Mouse (Mus musculus): ENCODE results near the gene Polr2g.
A peak's percentile ranks its signal among the peaks of the same experiment; 100 is the strongest.
"Not testable (repeated sequence)": the region's sequence is repeated elsewhere in the genome, so short reads cannot be mapped to it uniquely, and the experiment has no call there.

Gene Polr2g

GRCm38 (mm10) chr19:8798264-8798946, at the start of gene Polr2g:
TSS of gene Polr2g (minus strand) at chr19:8798577.
- DNase-seq (ENCODE audit: low spot score): peak; percentile 90

DNA sequence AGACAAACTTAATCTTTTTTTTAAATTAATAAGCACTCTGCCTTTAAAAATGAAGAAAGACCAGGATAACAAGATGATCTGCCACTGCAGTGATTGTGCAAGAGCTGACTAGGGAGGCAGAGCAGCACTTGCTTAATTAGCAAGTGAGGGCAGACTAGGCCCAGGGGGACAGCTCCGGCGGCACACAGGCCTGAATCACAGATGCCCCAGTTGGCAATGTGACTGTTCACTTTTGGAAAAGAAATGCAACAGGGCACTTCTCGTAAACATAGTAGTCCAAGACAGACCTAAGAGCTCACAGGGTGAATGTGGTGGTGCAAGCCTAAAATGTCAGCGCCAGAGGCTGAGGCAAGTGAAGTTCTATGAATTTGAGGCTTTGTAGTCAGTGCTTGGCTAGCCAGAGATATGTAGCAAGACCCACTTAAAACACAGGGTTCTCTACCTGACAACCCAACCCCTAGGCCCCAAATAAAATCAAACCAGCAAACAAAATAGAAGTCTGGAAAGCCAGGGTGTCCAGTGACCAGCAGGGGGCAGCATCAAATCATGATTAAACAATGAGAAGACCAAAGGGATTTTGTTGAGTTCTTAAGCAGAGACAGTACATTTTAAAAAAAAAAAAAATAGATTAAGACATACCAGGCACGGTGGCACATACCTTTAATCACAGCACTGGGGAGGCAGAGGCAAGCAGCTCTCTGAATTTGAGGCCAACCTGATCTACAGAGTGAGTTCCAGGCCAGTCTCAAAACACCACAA, 46.2 kb upstream of the Polr2g start:
- peak; percentile 87 for DNase-seq (ENCODE audit: low spot score)

DNA sequence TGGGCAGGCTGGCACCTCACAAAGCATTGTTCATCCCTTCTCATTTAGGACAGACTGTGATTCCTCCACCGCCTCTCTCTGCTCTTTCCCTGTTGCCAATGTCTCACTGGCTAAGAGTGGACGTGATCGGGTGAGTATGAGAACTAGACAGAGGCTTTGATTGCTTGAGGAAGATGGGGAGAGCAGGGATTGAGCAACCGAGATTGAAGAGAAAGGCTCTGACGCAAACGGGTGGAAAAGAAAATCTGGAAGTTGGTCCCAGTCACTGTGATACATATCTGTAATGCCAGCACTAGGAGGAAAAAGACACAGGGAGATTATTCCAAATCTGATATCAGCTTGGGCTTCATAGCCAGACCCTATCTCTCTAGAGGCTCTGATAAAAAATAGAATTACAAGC, 44.6 kb upstream of the Polr2g start:
- DNase-seq (ENCODE audit: low spot score): no peak

GRCm38 (mm10) chr19:8841012-8841411, 42.6 kb upstream of the Polr2g start:
- no peak for DNase-seq (ENCODE audit: low spot score)

DNA sequence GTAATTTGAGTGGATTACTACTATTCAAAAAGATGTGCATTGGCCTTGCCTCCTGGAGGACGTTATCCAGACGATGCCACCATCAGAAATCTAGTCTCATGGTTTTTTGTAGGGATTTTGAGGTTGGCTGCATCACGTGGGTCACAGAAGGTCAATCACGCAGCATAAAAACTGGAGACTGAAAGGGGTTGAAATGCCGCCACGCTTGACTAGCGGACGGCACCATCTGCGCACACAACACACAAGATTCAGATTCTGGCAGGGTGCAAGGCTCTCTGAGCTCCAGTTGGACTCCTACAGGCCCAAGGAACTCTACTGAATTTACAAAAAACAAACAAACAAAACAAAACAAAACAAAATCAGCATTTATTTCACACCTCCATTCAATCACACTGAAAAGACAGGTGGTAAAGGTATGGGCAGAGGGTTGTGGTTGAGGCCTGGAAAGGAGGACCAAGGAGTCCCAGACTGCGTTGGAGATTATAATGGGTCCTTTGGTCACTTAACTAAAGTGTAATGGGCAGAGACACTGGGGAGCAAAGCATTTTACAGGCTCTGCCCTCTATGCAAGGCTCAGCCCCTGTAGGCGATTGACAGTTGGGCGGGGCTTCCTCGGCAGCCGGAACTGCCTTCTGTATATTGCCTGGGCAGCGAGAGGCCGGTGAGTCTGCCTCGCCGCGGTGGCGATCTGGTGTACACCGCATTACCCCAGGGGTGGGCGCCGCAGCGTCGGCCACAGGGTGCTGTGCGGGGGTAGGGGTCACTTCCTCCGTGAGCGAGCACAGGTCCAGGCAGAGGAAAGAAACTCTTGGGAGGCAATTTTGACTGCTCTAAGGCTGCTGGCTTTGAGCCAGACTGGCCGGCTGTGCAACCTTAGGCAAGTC, 41.8 kb upstream of the Polr2g start:
- DNase-seq (ENCODE audit: low spot score): peak; percentile 79

DNA sequence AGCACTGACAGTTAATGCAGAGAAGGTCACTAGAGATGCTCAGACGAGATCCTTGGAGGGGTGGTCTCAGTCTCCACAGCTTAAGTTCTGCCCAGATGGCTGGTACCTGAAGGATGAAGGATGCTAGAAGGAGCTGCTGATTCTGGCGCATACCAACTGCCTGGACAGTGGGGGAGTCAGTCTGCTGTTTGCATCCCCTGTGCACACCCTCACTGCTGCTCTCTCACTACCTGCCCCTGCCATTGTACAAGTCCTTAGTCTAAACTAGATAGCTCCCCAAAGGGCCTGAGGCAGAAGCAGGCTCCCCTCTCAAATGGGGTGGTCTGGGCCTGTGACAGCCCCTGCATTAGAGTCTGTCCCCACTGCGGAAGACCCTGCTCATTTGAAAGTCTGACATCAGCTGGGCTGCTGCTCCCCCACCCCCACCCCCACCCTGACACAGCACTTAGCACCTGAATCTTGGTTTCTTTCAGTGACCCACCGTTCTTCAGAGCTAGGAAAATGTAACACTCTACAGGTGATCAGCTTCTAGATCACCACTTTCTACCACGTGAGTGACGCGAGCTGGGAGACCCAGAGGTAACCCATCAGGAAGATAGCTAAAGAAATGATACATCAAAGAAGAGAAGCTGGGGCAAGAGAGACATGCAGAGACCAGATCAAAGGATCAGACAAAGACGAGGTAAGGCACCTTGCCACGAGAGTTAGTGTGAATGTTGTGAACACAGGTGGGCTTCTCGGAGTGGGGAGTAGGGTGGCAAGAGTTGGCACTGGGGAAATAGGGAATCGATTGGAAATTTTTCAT, 40.9 kb upstream of the Polr2g start, which contains the start of gene Gng3:
Gng3 (minus strand) TSS at position 92 of the 805 bp plus-strand sequence.
- no peak for DNase-seq (ENCODE audit: low spot score)

- DNase-seq (ENCODE audit: low spot score): peak; percentile 42
These were observed 39.8 kb upstream of the Polr2g start for GRCm38 (mm10) chr19:8838041-8838730.

DNA sequence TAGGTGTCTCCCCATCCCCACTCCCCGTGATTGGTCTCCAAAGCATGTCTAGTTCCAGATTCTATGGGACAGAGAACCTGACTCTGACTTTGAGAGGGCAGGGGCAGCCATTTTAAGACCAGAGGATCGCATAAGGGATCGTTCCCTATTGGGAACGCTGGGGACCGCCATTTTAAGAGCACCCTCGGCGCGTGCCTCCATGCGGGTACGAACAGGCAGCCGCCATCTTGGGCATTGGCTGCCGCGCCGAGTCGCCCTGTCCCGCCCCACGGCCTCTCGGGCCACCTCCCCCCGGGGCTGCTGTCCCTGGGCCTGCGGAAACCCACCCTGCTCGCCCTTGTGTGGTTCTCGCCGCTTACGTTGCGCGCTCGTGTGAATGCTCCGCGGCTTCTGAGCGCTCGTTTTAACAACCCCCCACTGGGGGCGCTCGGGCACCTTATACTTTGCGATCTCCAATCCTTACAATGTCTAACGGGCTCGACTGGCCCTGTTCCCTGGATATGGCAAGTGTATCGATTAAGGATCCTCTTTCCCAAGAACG, 38.9 kb upstream of the Polr2g start, which contains the start of gene Bscl2:
Bscl2 (plus strand) TSS at position 217 of the 541 bp plus-strand sequence.
- peak; percentile 79 for DNase-seq (ENCODE audit: low spot score)

GRCm38 (mm10) chr19:8836327-8836726, 38.0 kb upstream of the Polr2g start:
- DNase-seq (ENCODE audit: low spot score): not testable (repeated sequence)

GRCm38 (mm10) chr19:8832971-8833370, 34.6 kb upstream of the Polr2g start:
- DNase-seq (ENCODE audit: low spot score): no peak

GRCm38 (mm10) chr19:8831262-8831661, 32.9 kb upstream of the Polr2g start:
- DNase-seq (ENCODE audit: low spot score): no peak

GRCm38 (mm10) chr19:8830664-8831063, 32.3 kb upstream of the Polr2g start:
- DNase-seq (ENCODE audit: low spot score): no peak

GRCm38 (mm10) chr19:8829660-8830059, 31.3 kb upstream of the Polr2g start, which contains the start of gene AC129217.1:
TSS of gene AC129217.1 (plus strand) at chr19:8829773.
- no peak for DNase-seq (ENCODE audit: low spot score)

DNA sequence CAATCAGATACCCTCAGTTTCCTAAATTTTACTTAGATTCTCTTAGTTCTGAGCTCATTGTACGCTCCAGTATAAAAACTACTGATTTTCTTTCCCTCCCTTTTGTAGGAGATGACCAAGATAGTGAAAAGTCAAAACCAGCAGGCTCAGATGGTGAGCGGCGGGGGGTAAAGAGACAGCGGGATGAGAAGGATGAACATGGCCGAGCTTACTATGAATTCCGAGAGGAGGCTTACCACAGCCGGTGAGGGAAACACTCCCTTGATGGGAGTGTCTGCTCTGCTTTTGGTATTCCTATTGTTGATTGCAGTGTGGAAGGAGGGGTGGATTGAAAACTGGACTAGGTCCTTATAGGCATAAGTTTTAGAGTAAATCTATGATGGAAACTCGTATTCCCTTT, 24.3 kb upstream of the Polr2g start:
- DNase-seq (ENCODE audit: low spot score): no peak

DNA sequence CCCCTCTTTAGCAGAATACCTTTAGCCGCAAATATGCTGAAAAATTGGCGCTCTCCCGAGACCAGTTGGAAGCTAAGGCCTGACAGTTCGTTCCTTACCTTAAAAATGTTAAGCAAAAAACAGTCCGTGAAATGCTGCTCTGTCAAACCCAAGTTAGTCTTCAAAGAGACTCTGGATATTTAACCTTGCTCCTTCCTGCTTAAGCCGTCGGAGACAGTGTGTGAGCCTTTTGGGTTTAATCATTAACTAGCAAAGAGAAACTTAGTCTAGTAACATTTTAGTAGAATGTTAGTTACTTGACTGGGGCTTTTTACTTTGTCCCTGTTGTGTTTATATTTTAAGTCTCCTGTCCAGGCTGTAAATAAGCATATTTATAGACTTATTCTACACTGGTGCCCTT, 22.8 kb upstream of the Polr2g start:
- DNase-seq (ENCODE audit: low spot score): no peak

- DNase-seq (ENCODE audit: low spot score): no peak
These were observed 22.1 kb upstream of the Polr2g start for GRCm38 (mm10) chr19:8820424-8820956.

GRCm38 (mm10) chr19:8819596-8820423, 21.4 kb upstream of the Polr2g start, which contains the start of gene Hnrnpul2:
TSS of gene Hnrnpul2 (plus strand) at chr19:8820010.
- DNase-seq (ENCODE audit: low spot score): peak; percentile 99

GRCm38 (mm10) chr19:8818801-8819595, 20.6 kb upstream of the Polr2g start, which contains the start of gene Ttc9c:
TSS of gene Ttc9c (minus strand) at chr19:8819333.
- DNase-seq (ENCODE audit: low spot score): peak; percentile 97

Measured in urinary bladder, postnatal 14 days (tissue).